Mouse (Mus musculus) ES-E14 (cell line): ENCODE measurements at regions not wholly inside any gene's neighbourhood (a gene's known extent, or its start where the extent isn't known, plus 50 kb on each side); places are given as distances from the start of the nearest gene placed in this dataset.
A peak's percentile ranks its signal among the peaks of the same experiment; 100 is the strongest.
"Not testable (repeated sequence)": the region's sequence is repeated elsewhere in the genome, so short reads cannot be mapped to it uniquely, and the experiment has no call there.

ENCODE experiments used
- DNase-seq: peaks from one replicate; pipeline ENCODE4 v3.0.0-alpha.2; 2013; ENCODE audit warnings: low read depth, low spot score
- H3K27ac ChIP-seq: 2 replicates; pipeline ENCODE4 v1.5.1; 2012; ENCODE audit warnings: low read depth, mild to moderate bottlenecking, low read length, moderate library complexity, mixed read lengths; ENCODE audit not compliant: poor library complexity, insufficient read depth, severe bottlenecking
- H3K36me3 ChIP-seq: 2 replicates; pipeline ENCODE4 v1.6.1; 2012; ENCODE audit warnings: mild to moderate bottlenecking, low read length, moderate library complexity, mixed read lengths; ENCODE audit not compliant: control insufficient read depth, poor library complexity, insufficient read depth, severe bottlenecking
- H3K4me1 ChIP-seq, 2 experiments: fragments of 150-350 bp in 1 of 2; sonication (generic) in 1 of 2; 2 replicates each; pipeline ENCODE4 v1.6.1; 2012; ENCODE audit warnings: low read length in 2 of 2, mild to moderate bottlenecking in 1 of 2, mixed read lengths in 1 of 2; ENCODE audit not compliant: control insufficient read depth in 2 of 2, insufficient read depth in 2 of 2, poor library complexity in 1 of 2
- H3K4me3 ChIP-seq, 2 experiments: fragments of 150-350 bp in 1 of 2; sonication (generic) in 1 of 2; 2 replicates each; pipeline ENCODE4 v1.5.1; 2012; ENCODE audit warnings: low read length in 2 of 2, low read depth in 1 of 2, mild to moderate bottlenecking in 1 of 2, mixed read lengths in 1 of 2; ENCODE audit not compliant: insufficient read depth in 1 of 2, poor library complexity in 1 of 2, severe bottlenecking in 1 of 2
- H3K9ac ChIP-seq: 2 replicates; pipeline ENCODE4 v1.6.1; 2012; ENCODE audit warnings: low read depth, mild to moderate bottlenecking, low read length, mixed read lengths; ENCODE audit not compliant: poor library complexity, insufficient read depth, severe bottlenecking
- H3K9me3 ChIP-seq: fragments of 150-350 bp; sonication (generic); 2 replicates; pipeline ENCODE4 v1.6.1; 2012; ENCODE audit warnings: low read depth, mild to moderate bottlenecking, low read length; ENCODE audit not compliant: control insufficient read depth, insufficient read depth
- in situ Hi-C, 2 experiments: fragments of 600-800 bp; cut with MboI; formaldehyde crosslinking; loops; one replicate each; pipeline ENCODE4 v1.15.1; 2025; ENCODE audit warnings: low sequenced_read_pairs in 2 of 2, inconsistent platforms in 1 of 2; ENCODE audit not compliant: unreplicated experiment in 2 of 2

DNA sequence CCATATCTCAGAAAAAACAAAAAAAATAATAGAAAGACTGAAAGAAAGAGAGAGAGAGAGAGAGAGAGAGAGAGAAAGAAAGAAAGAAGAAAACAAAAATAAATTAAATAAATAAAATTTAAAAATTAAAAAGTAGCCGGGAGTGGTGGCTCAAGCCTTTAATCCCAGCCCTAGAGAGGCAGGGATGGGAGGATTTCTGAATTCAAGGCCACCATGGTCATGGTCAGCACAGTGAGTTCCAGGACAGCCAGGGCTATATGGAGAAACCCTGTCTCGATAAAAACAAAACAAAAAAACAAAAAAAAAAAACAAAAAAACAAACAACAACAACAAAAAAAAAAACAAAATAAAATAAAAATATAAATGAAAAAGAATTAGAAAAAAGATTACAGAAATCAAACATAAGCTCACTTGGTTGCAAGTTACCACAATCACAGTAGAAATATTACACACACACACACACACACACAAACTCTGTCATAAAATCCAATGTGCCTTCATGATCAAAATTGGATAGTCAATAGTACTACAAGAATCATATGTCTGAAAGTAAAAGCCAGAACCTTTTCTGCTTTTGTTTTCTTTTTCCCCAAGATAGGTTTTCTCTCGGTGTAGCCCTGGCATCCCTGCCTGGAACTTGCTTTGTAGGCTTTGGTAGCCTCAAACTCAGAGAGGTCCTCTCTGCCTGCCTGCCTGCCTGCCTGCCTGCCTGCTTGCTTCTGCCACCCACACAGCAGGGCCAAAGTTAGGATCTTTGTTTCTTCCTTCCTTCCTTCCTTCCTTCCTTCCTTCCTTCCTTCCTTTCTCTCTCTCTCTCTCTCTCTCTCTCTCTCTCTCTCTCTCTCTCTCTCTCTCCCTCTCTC is 476.1 kb upstream of the Olfr161 start:
- H3K27ac ChIP-seq, in situ Hi-C loops, H3K4me1 ChIP-seq, H3K9ac ChIP-seq, H3K9me3 ChIP-seq, H3K36me3 ChIP-seq, H3K4me3 ChIP-seq: not testable (repeated sequence)
- peak; percentile 40 for DNase-seq

GRCm38 (mm10) chr16:3115336-3116112 is 475.3 kb upstream of the Olfr161 start:
- in situ Hi-C loops, H3K9me3 ChIP-seq, H3K4me3 ChIP-seq, H3K36me3 ChIP-seq, H3K9ac ChIP-seq, H3K4me1 ChIP-seq, H3K27ac ChIP-seq: not testable (repeated sequence)
- DNase-seq: peak; percentile 56

DNA sequence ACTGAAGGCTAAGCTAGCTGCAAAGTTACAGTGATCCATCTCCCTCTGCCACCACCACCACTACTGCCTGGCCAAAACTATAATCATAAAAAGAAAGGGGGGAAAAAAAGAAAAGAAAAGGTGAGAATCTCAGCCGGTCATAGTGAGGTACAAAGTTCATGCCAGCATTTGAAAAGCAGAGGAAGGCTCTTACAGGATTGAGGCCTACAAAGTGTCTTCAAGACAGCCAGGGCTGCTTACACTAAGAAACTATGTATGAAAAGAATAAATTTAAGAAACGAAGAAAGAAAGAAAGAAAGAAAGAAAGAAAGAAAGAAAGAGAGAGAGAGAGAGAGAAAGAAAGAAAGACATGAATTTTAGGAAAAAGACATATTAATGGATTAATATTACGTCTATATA is 474.7 kb upstream of the Olfr161 start:
- H3K36me3 ChIP-seq, H3K9me3 ChIP-seq, H3K4me1 ChIP-seq, in situ Hi-C loops, H3K27ac ChIP-seq, H3K9ac ChIP-seq, H3K4me3 ChIP-seq: not testable (repeated sequence)
- peak; percentile 60 for DNase-seq

DNA sequence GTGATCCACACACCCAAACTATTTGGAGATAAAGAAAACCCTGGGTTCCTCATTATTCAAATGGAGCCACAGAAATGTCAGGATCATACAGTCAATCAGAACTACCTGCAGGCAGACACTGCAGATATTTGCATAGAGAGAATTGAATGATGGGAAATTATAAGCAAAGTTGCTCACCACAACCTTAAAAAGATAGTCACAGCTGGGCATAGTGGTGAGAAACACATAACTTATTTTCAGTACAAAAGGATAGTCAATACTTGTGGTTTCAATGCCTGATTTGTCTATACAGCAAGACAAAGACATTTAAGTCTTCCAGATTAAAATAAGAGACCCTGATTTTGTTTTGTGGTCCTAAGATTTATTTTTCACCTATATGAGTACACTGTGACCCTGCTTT is 469.6 kb upstream of the Olfr161 start:
- H3K27ac ChIP-seq, H3K4me3 ChIP-seq, in situ Hi-C loops, H3K9me3 ChIP-seq, H3K4me1 ChIP-seq, DNase-seq, H3K9ac ChIP-seq, H3K36me3 ChIP-seq: not testable (repeated sequence)

- H3K27ac ChIP-seq, DNase-seq, H3K9ac ChIP-seq: not testable (repeated sequence)
Measured at GRCm38 (mm10) chr16:3122145-3122860, 468.5 kb upstream of the Olfr161 start.

More at GRCm38 (mm10) chr16:3122145-3122860, 468.5 kb upstream of the Olfr161 start:
- H3K9me3 ChIP-seq, H3K4me3 ChIP-seq, H3K36me3 ChIP-seq, H3K4me1 ChIP-seq, in situ Hi-C loops: not testable (repeated sequence)
